Mouse (Mus musculus): ENCODE results near the gene Cdca5. TPM values are rescaled to one million over a fixed set of nuclear protein-coding genes. Genes with fewer than 3 reads are reported as not detected.

Cdca5 gene
- polyA plus RNA-seq, 1 experiment from 2014 or later = 50.8 TPM

DNA sequence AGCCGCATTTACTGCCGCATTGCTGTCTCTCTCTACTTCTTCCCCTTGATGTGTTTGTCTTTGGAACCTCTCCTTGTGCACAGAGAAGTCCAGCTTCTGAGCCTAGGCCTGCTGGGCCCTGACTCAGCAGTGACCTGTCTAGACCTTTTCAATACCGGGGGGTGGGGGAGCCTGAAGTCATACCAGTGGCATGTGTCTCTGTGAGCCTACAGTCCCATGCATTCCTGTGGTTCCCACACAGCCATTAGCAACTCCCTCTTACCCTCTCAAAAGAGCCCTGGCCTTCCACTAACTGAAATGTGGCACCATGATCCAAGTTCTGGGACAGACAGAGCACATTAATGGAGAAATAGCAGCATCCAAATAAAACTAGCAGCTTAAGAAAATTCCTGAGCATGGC, 51.6 kb downstream of the Cdca5 start:
- Histone ChIP-seq H3K9me3 (ENCODE audit: control insufficient read depth, low read length) (no peaks in the 10 kb centered on the region), H3K4me1 (replicated peaks; ENCODE audit: control insufficient read depth, insufficient read depth, low read length) (peaks cover 26% of the 10 kb centered on the region), H3K4me2 (no peak overlapping the region), H3K27ac (ENCODE audit: low read depth, low read length) (no peak overlapping the region), H3K4me3 (ENCODE audit: low read depth, low read length) (no peak overlapping the region), H3K36me3 (ENCODE audit: control insufficient read depth, insufficient read depth, low read length) (peaks cover 6% of the 10 kb centered on the region; the same call in 1 of the 2 replicates), H3K27me3 (replicated peaks; ENCODE audit: control insufficient read depth, insufficient read depth, low read length) (no peaks in the 10 kb centered on the region), H3K9ac (ENCODE audit: low read depth, low read length) (no peak overlapping the region)
- DNase-seq (ENCODE audit: low spot score) = no peak
- 86% methylated on average over 3 of the region's 3 CpGs for WGBS
- no peak for ATAC-seq (replicated peaks; ENCODE audit: low FRiP score)

- Histone ChIP-seq H3K4me1 (replicated peaks; ENCODE audit: control insufficient read depth, insufficient read depth, low read length) (peaks cover 5% of the 10 kb centered on the region; the same call in 1 of the 2 replicates), H3K9ac (ENCODE audit: low read depth, low read length) (peak overlapping the region; percentile 83), H3K4me3 (ENCODE audit: low read depth, low read length) (peak overlapping the region; percentile 63), H3K27me3 (replicated peaks; ENCODE audit: control insufficient read depth, insufficient read depth, low read length) (no peaks in the 10 kb centered on the region), H3K36me3 (ENCODE audit: control insufficient read depth, insufficient read depth, low read length) (peaks cover 6% of the 10 kb centered on the region; the same call in 1 of the 2 replicates), H3K4me2 (peak overlapping the region; percentile 87), H3K27ac (ENCODE audit: low read depth, low read length) (no peak overlapping the region), H3K9me3 (ENCODE audit: control insufficient read depth, low read length) (no peaks in the 10 kb centered on the region)
- ATAC-seq (replicated peaks; ENCODE audit: low FRiP score) (no peak), DNase-seq (ENCODE audit: low spot score) (no peak)
- 87% methylated on average over 6 of the region's 6 CpGs for WGBS
Observed at GRCm38 (mm10) chr19:6139701-6140100, 54.9 kb downstream of the Cdca5 start.

DNA sequence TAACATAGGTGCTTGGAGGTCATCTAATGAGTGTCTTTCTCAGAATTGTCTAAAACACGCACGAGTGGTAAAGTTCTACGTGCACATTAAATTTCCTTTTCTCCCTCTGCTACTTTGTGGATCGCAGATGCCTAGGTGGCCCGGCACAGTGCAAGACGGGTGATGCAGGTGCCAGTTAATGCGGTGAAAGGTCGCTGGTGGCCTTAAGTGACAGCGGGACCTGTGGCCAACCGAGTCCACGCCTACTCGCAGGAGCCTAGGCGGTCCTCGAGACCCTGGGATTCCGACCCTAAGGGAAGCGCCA, 55.5 kb downstream of the Cdca5 start:
- Histone ChIP-seq H3K36me3 (ENCODE audit: control insufficient read depth, insufficient read depth, low read length) (peaks cover 6% of the 10 kb centered on the region; the same call in 1 of the 2 replicates), H3K4me2 (peak overlapping the region; percentile 87), H3K9me3 (ENCODE audit: control insufficient read depth, low read length) (no peaks in the 10 kb centered on the region), H3K9ac (ENCODE audit: low read depth, low read length) (peak overlapping the region; percentile 83), H3K27ac (ENCODE audit: low read depth, low read length) (peak overlapping the region; percentile 93), H3K4me1 (replicated peaks; ENCODE audit: control insufficient read depth, insufficient read depth, low read length) (peaks cover 5% of the 10 kb centered on the region; the same call in 1 of the 2 replicates), H3K4me3 (ENCODE audit: low read depth, low read length) (peak overlapping the region; percentile 63), H3K27me3 (replicated peaks; ENCODE audit: control insufficient read depth, insufficient read depth, low read length) (no peaks in the 10 kb centered on the region)
- WGBS = 6% methylated on average over 16 of the region's 16 CpGs
- DNase-seq (ENCODE audit: low spot score) (no peak), ATAC-seq (replicated peaks; ENCODE audit: low FRiP score) (no peak)

DNA sequence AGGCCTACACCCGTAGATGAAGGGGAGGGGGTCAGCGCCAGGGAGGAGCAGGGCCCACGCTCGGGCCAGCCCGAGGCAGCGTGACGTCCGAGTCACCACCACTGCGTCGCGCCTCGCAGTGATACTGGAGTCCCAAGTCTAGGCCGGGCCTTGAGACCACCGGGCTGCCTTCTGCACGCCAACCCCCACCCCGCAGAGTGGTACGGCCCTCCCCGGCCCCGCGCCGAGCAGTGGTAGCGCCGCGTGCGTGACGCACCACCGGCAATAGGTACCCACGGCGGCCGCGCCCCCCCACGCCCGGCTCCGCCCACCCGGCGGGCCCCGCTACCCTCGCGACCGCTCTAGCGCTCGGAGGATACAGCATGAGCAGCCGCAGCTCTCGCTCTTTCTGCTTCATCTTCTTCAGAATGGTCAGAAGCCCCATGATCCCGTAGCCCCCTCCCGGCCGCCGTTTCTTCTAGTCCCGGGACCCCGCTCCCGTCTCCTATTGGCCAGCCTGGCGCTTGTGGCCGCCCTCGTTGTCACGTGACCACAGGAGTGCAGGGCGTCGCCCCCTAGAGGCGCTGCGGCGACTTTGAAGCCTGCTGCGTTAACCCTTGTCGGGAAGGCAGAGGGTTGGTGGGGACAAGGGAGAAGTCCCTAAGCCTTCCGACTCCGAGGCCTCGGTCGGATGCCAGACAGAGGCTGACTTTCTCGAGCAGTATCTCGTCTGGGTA, 56.1 kb downstream of the Cdca5 start, which contains the start of gene Batf2:
Gene Batf2, plus strand, starts transcription at position 306 of the 716 bp plus-strand sequence.
- H3K4me3 ChIP-seq (ENCODE audit: low read depth, low read length) = peak within 1 kb of the TSS; percentile 63
- H3K9me3 ChIP-seq (ENCODE audit: control insufficient read depth, low read length) = no peaks in the 10 kb centered on the region
- peaks cover 4% of the 10 kb centered on the region; the same call in 1 of the 2 replicates for H3K36me3 ChIP-seq (ENCODE audit: control insufficient read depth, insufficient read depth, low read length)
- H3K4me1 ChIP-seq (replicated peaks; ENCODE audit: control insufficient read depth, insufficient read depth, low read length) = peaks cover 5% of the 10 kb centered on the region; the same call in 1 of the 2 replicates
- H3K4me2 ChIP-seq = peak within 1 kb of the TSS; percentile 87
- under 1% methylated on average over 68 of the region's 68 CpGs for whole genome bisulfite sequencing
- H3K27ac ChIP-seq (ENCODE audit: low read depth, low read length) = peak within 1 kb of the TSS; percentile 93
- H3K9ac ChIP-seq (ENCODE audit: low read depth, low read length) = peak within 1 kb of the TSS; percentile 83
- DNase-seq (ENCODE audit: low spot score) = peak; percentile 93
- H3K27me3 ChIP-seq (replicated peaks; ENCODE audit: control insufficient read depth, insufficient read depth, low read length) = no peaks in the 10 kb centered on the region
- peak; percentile 92 for ATAC-seq (replicated peaks; ENCODE audit: low FRiP score)

- H3K4me2 ChIP-seq = peak within 1 kb of the TSS; percentile 87
Observed at GRCm38 (mm10) chr19:6141394-6141749, 56.6 kb downstream of the Cdca5 start, which contains the start of gene Arl2. Gene Arl2, minus strand, starts transcription at chr19:6141548.

More at GRCm38 (mm10) chr19:6141394-6141749, 56.6 kb downstream of the Cdca5 start, which contains the start of gene Arl2:
- no peaks in the 10 kb centered on the region for H3K27me3 ChIP-seq (replicated peaks; ENCODE audit: control insufficient read depth, insufficient read depth, low read length)
- WGBS = under 1% methylated on average over 15 of the region's 15 CpGs
- H3K4me3 ChIP-seq (ENCODE audit: low read depth, low read length) = peak within 1 kb of the TSS; percentile 63
- H3K9ac ChIP-seq (ENCODE audit: low read depth, low read length) = peak within 1 kb of the TSS; percentile 83
- H3K36me3 ChIP-seq (ENCODE audit: control insufficient read depth, insufficient read depth, low read length) = no peaks in the 10 kb centered on the region; the same call in 1 of the 2 replicates
- peak within 1 kb of the TSS; percentile 93 for H3K27ac ChIP-seq (ENCODE audit: low read depth, low read length)
- ATAC-seq (replicated peaks; ENCODE audit: low FRiP score) = peak; percentile 79
- DNase-seq (ENCODE audit: low spot score) = no peak
- no peaks in the 10 kb centered on the region for H3K9me3 ChIP-seq (ENCODE audit: control insufficient read depth, low read length)
- peaks cover 5% of the 10 kb centered on the region; the same call in 1 of the 2 replicates for H3K4me1 ChIP-seq (replicated peaks; ENCODE audit: control insufficient read depth, insufficient read depth, low read length)

Small RNAs within 50 kb of the gene (microRNA-seq; reads per million reads assigned to microRNA genes)
- 4.2 reads per million, percentile 9 among the genes with 10 or more reads in this experiment for gene Mir6988 (ENCODE audit: borderline number of aligned reads)

Other genes starting within 250 kb of the Cdca5 start
- gene Frmd8, start 209.7 kb upstream of the Cdca5 start, polyA plus RNA-seq (2014; fragmentation: Nextera tagmentation; extraction: Ambion mirVana) = 26.8 and 27.9 TPM in 2 replicates
- 7.5 and 8.2 TPM in 2 replicates for gene Slc25a45, start 207.2 kb upstream of the Cdca5 start, polyA plus RNA-seq (2014; fragmentation: Nextera tagmentation; extraction: Ambion mirVana)
- gene Tigd3, start 190.8 kb upstream of the Cdca5 start, polyA plus RNA-seq (2014; fragmentation: Nextera tagmentation; extraction: Ambion mirVana) = 3.9 and 4.2 TPM in 2 replicates
- 119 and 127 TPM in 2 replicates for gene Dpf2, start 172.0 kb upstream of the Cdca5 start, polyA plus RNA-seq (2014; fragmentation: Nextera tagmentation; extraction: Ambion mirVana)
- gene Cdc42ep2, start 160.2 kb upstream of the Cdca5 start, polyA plus RNA-seq (2014; fragmentation: Nextera tagmentation; extraction: Ambion mirVana) = 5.1 TPM in 2 replicates
- gene Pola2, start 120.8 kb upstream of the Cdca5 start, polyA plus RNA-seq (2014; fragmentation: Nextera tagmentation; extraction: Ambion mirVana) = 129 and 131 TPM in 2 replicates
- not detected in 2 replicates for gene Slc22a20, start 98.8 kb upstream of the Cdca5 start, polyA plus RNA-seq (2014; fragmentation: Nextera tagmentation; extraction: Ambion mirVana)
- gene Capn1, start 69.1 kb upstream of the Cdca5 start, polyA plus RNA-seq (2014; fragmentation: Nextera tagmentation; extraction: Ambion mirVana) = 25.2 and 25.8 TPM in 2 replicates
- gene Syvn1, start 38.4 kb upstream of the Cdca5 start, polyA plus RNA-seq (2014; fragmentation: Nextera tagmentation; extraction: Ambion mirVana) = 30.7 and 33.7 TPM in 2 replicates
- 84.5 and 93.9 TPM in 2 replicates for gene Mrpl49, start 27.2 kb upstream of the Cdca5 start, polyA plus RNA-seq (2014; fragmentation: Nextera tagmentation; extraction: Ambion mirVana)
- gene Fau, start 27.1 kb upstream of the Cdca5 start, polyA plus RNA-seq (2014; fragmentation: Nextera tagmentation; extraction: Ambion mirVana) = 1,022 and 1,135 TPM in 2 replicates
- gene Znhit2, start 23.8 kb upstream of the Cdca5 start, polyA plus RNA-seq (2014; fragmentation: Nextera tagmentation; extraction: Ambion mirVana) = 38.7 and 42.3 TPM in 2 replicates
- 28.6 and 30.8 TPM in 2 replicates for gene Tm7sf2, start 16.6 kb upstream of the Cdca5 start, polyA plus RNA-seq (2014; fragmentation: Nextera tagmentation; extraction: Ambion mirVana)
- 54.8 and 57.1 TPM in 2 replicates for gene Vps51, start 7.8 kb upstream of the Cdca5 start, polyA plus RNA-seq (2014; fragmentation: Nextera tagmentation; extraction: Ambion mirVana)
- gene Tmem262, start 5.0 kb upstream of the Cdca5 start, polyA plus RNA-seq (2014; fragmentation: Nextera tagmentation; extraction: Ambion mirVana) = not detected in 2 replicates
- gene Gm28374, start 2.7 kb upstream of the Cdca5 start, polyA plus RNA-seq (2014; fragmentation: Nextera tagmentation; extraction: Ambion mirVana) = 0.75 and 2.2 TPM in 2 replicates
- gene Zfpl1, start within 50 bp of the Cdca5 start, polyA plus RNA-seq (2014; fragmentation: Nextera tagmentation; extraction: Ambion mirVana) = 50.4 and 52.3 TPM in 2 replicates
- gene AC131692.1, start 9.4 kb downstream of the Cdca5 start, polyA plus RNA-seq (2014; fragmentation: Nextera tagmentation; extraction: Ambion mirVana) = 0.43 and 0.51 TPM in 2 replicates
- 2.0 and 2.4 TPM in 2 replicates for gene Naaladl1, start 20.8 kb downstream of the Cdca5 start, polyA plus RNA-seq (2014; fragmentation: Nextera tagmentation; extraction: Ambion mirVana)
- gene Sac3d1, start 33.7 kb downstream of the Cdca5 start, polyA plus RNA-seq (2014; fragmentation: Nextera tagmentation; extraction: Ambion mirVana) = 56.1 and 60.8 TPM in 2 replicates
- gene Snx15, start 43.3 kb downstream of the Cdca5 start, polyA plus RNA-seq (2014; fragmentation: Nextera tagmentation; extraction: Ambion mirVana) = 34.6 and 35.1 TPM in 2 replicates
- gene Batf2, start 56.0 kb downstream of the Cdca5 start, polyA plus RNA-seq (2014; fragmentation: Nextera tagmentation; extraction: Ambion mirVana) = 0.15 TPM in 1 of 2 replicates, not detected in the other
- 70.6 and 73.4 TPM in 2 replicates for gene Arl2, start 56.6 kb downstream of the Cdca5 start, polyA plus RNA-seq (2014; fragmentation: Nextera tagmentation; extraction: Ambion mirVana)
- not detected in 2 replicates for gene Majin, start 99.4 kb downstream of the Cdca5 start, polyA plus RNA-seq (2014; fragmentation: Nextera tagmentation; extraction: Ambion mirVana)
- 0.70 TPM in 1 of 2 replicates, not detected in the other for gene Gpha2, start 141.4 kb downstream of the Cdca5 start, polyA plus RNA-seq (2014; fragmentation: Nextera tagmentation; extraction: Ambion mirVana)
- gene Ppp2r5b, start 150.9 kb downstream of the Cdca5 start, polyA plus RNA-seq (2014; fragmentation: Nextera tagmentation; extraction: Ambion mirVana) = 10.5 and 12.0 TPM in 2 replicates
- 10.4 and 13.5 TPM in 2 replicates for gene Atg2a, start 156.7 kb downstream of the Cdca5 start, polyA plus RNA-seq (2014; fragmentation: Nextera tagmentation; extraction: Ambion mirVana)
- gene Ehd1, start 191.7 kb downstream of the Cdca5 start, polyA plus RNA-seq (2014; fragmentation: Nextera tagmentation; extraction: Ambion mirVana) = 96.5 and 105 TPM in 2 replicates
- 0.26 and 1.2 TPM in 2 replicates for gene Cdc42bpg, start 221.5 kb downstream of the Cdca5 start, polyA plus RNA-seq (2014; fragmentation: Nextera tagmentation; extraction: Ambion mirVana)
- gene Men1, start 250.0 kb downstream of the Cdca5 start, polyA plus RNA-seq (2014; fragmentation: Nextera tagmentation; extraction: Ambion mirVana) = 53.8 and 59.7 TPM in 2 replicates

Measured in liver, embryonic 11.5 days (tissue).